Comparison of ENCODE assay signal across 16 mouse cellular contexts in the genomic region with DNA sequence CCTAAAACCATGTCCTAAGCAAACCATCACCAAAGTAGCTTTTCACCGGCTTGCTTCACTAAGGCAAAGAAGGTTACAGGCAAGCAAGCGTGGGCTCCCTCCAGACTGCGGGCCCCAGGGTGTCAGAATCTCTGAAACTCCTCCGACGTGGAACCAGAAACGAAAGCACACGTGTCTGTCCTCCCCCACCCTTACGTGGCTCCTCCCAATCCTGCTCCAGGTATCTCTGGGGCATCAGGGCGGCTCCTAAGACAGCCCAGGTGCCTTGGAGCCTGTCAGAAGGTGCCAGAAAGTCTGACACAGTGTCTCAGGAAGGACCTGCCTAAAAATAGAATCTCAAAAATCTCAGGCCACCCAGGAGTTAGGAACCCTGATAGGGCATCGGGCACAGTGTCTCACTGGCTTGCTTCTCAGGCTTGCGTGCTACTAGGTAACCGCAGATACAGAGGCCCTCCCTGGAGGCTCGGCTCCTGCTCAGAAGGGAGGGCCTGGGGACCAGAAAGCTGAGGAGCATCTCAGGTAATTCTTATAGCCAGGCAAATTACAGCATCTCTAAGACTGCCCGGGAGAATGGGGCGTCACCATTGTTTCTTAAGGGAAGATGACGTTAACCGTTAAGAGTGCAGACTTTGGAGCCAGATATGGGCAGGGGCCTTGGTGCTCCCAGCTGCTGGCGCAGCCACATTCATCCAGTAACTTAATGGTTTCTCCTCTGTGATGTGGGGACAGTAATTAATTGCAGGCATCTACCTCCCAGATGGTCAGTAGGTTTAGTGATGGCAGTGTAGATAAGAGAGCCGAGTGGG. TPM values are rescaled to one million over a fixed set of nuclear protein-coding genes. Genes with fewer than 3 reads are reported as not detected.
DNase-seq lines count a peak whose midpoint lies in the region; ATAC-seq and TF ChIP-seq lines count a peak whose summit lies in the region.
"Had no signal": no experiment of that assay in that cellular context is flagged by ENCODE, and none has a peak within 500 bp of the region (broad histone marks: within the 10 kb centered on the region; RNA-seq: fewer than 3 reads in every experiment).

No protein-coding gene starts in this region.

- H3K9ac ChIP-seq in heart, embryonic 15.5 days: peak overlapping the region; percentile 22; the same call in 1 of the 2 replicates
- H3K9ac ChIP-seq in lung, postnatal 0 days (replicated peaks; ENCODE audit: low read depth): no peak overlapping the region
- H3K9ac ChIP-seq in intestine, embryonic 15.5 days: peak overlapping the region; percentile 21; the same call in 1 of the 2 replicates
- H3K9ac ChIP-seq in midbrain, embryonic 16.5 days (ENCODE audit: low read depth, low read length): no peak overlapping the region
- H3K9ac ChIP-seq: forebrain, embryonic 15.5 days; hindbrain, embryonic 13.5 days; liver, embryonic 14.5 days; midbrain, embryonic 12.5 days had no signal

- no peak overlapping the region for H3K27ac ChIP-seq in heart, embryonic 15.5 days
- no peak overlapping the region for H3K27ac ChIP-seq in lung, postnatal 0 days (ENCODE audit: low read length)
- no peak overlapping the region for H3K27ac ChIP-seq in intestine, embryonic 15.5 days
- no peak overlapping the region for H3K27ac ChIP-seq in midbrain, embryonic 16.5 days (ENCODE audit: low read length)
- H3K27ac ChIP-seq: forebrain, embryonic 15.5 days; hindbrain, embryonic 13.5 days; liver, embryonic 14.5 days; midbrain, embryonic 12.5 days had no signal

- peaks cover 25% of the 10 kb centered on the region for H3K4me1 ChIP-seq in heart, embryonic 15.5 days (replicated peaks)
- H3K4me1 ChIP-seq in lung, postnatal 0 days (ENCODE audit: insufficient read depth, low read depth, low read length): no peaks in the 10 kb centered on the region
- peaks cover 12% of the 10 kb centered on the region for H3K4me1 ChIP-seq in intestine, embryonic 15.5 days (replicated peaks)
- H3K4me1 ChIP-seq in midbrain, embryonic 16.5 days (ENCODE audit: control insufficient read depth, insufficient read depth, low read length): no peaks in the 10 kb centered on the region

- peak overlapping the region; percentile 47 for H3K4me2 ChIP-seq in heart, embryonic 15.5 days
- H3K4me2 ChIP-seq in lung, postnatal 0 days (replicated peaks; ENCODE audit: low read depth, low read length): peak overlapping the region; percentile 42
- peak overlapping the region; percentile 17; the same call in 1 of the 2 replicates for H3K4me2 ChIP-seq in intestine, embryonic 15.5 days (replicated peaks)
- no peak overlapping the region for H3K4me2 ChIP-seq in midbrain, embryonic 16.5 days (ENCODE audit: low read length)
- H3K4me2 ChIP-seq: forebrain, embryonic 15.5 days; hindbrain, embryonic 13.5 days; midbrain, embryonic 12.5 days had no signal

- peak overlapping the region; percentile 10; the same call in 1 of the 2 replicates for H3K4me3 ChIP-seq in heart, embryonic 15.5 days
- H3K4me3 ChIP-seq in lung, postnatal 0 days (ENCODE audit: low read depth, low read length): no peak overlapping the region; the same call in 1 of the 2 replicates
- H3K4me3 ChIP-seq in intestine, embryonic 15.5 days (replicated peaks): no peak overlapping the region
- no peak overlapping the region for H3K4me3 ChIP-seq in midbrain, embryonic 16.5 days (ENCODE audit: low read depth, low read length)
- H3K4me3 ChIP-seq: erythroblast, embryonic 14.5 days; forebrain, embryonic 15.5 days; hindbrain, embryonic 13.5 days; midbrain, embryonic 12.5 days had no signal

- no peaks in the 10 kb centered on the region for H3K36me3 ChIP-seq in heart, embryonic 15.5 days
- no peaks in the 10 kb centered on the region for H3K36me3 ChIP-seq in lung, postnatal 0 days (ENCODE audit: insufficient read depth, low read length)
- no peaks in the 10 kb centered on the region for H3K36me3 ChIP-seq in intestine, embryonic 15.5 days
- no peaks in the 10 kb centered on the region for H3K36me3 ChIP-seq in midbrain, embryonic 16.5 days (ENCODE audit: control insufficient read depth, insufficient read depth, low read length)
- H3K36me3 ChIP-seq: forebrain, embryonic 15.5 days; hindbrain, embryonic 13.5 days; midbrain, embryonic 12.5 days had no signal

- H3K27me3 ChIP-seq in heart, embryonic 15.5 days: no peaks in the 10 kb centered on the region
- no peaks in the 10 kb centered on the region for H3K27me3 ChIP-seq in lung, postnatal 0 days (replicated peaks; ENCODE audit: insufficient read depth, low read length)
- H3K27me3 ChIP-seq in intestine, embryonic 15.5 days (replicated peaks): no peaks in the 10 kb centered on the region
- no peaks in the 10 kb centered on the region for H3K27me3 ChIP-seq in midbrain, embryonic 16.5 days (ENCODE audit: control insufficient read depth, insufficient read depth, low read depth, low read length)
- H3K27me3 ChIP-seq: forebrain, embryonic 15.5 days; hindbrain, embryonic 13.5 days; midbrain, embryonic 12.5 days had no signal

- DNase-seq in heart, adult 9 months (ENCODE audit: low spot score in 2 of 2): no peak
- no peak for DNase-seq in lung, postnatal 0 days (ENCODE audit: low spot score)
- no peak for DNase-seq in lung, postnatal 36 days
- no peak for DNase-seq in embryo, embryonic 11 days
- DNase-seq: cerebellum, adult 9-10 months; kidney, adult 18-20 months; kidney, postnatal 14 days; right cerebral cortex, postnatal 25 days had no signal

- no peaks in the 10 kb centered on the region for H3K9me3 ChIP-seq in heart, embryonic 15.5 days (replicated peaks)
- no peaks in the 10 kb centered on the region for H3K9me3 ChIP-seq in lung, postnatal 0 days (ENCODE audit: low read length)
- H3K9me3 ChIP-seq in intestine, embryonic 15.5 days: no peaks in the 10 kb centered on the region
- H3K9me3 ChIP-seq in midbrain, embryonic 16.5 days (replicated peaks; ENCODE audit: control insufficient read depth, low read length, poor library complexity, severe bottlenecking): no peaks in the 10 kb centered on the region
- H3K9me3 ChIP-seq: forebrain, embryonic 15.5 days; hindbrain, embryonic 13.5 days; midbrain, embryonic 12.5 days had no signal

- 37% methylated on average over 19 of the region's 19 CpGs for WGBS in heart, embryonic 15.5 days
- WGBS in lung, postnatal 0 days: 38% methylated on average over 19 of the region's 19 CpGs
- 50% methylated on average over 19 of the region's 19 CpGs for WGBS in intestine, embryonic 15.5 days
- 81% methylated on average over 19 of the region's 19 CpGs for WGBS in midbrain, embryonic 16.5 days

- TF ChIP-seq EP300 in lung, postnatal 0 days (IDR thresholded peaks at IDR 0.05): no peak

- ATAC-seq in heart, embryonic 15.5 days (replicated peaks; ENCODE audit: insufficient number of reproducible peaks, insufficient read depth, low FRiP score, low read depth): no peak
- peak; percentile 20 for ATAC-seq in lung, postnatal 0 days
- peak; percentile 46 for ATAC-seq in intestine, embryonic 15.5 days
- no peak for ATAC-seq in midbrain, embryonic 16.5 days
- ATAC-seq: forebrain, embryonic 15.5 days had no signal

- TF ChIP-seq CTCF in lung, postnatal 0 days (IDR thresholded peaks at IDR 0.05): no peak

RNA-seq across cellular contexts. Expression of a gene that starts 33.2 kb away (rescaled TPM):
- 38.6 and 39.1 TPM in 2 replicates for polyA plus RNA-seq in heart, embryonic 15.5 days (2015; fragmentation: Nextera tagmentation; extraction: Ambion mirVana)
- polyA plus RNA-seq in lung, postnatal 0 days (2015; fragmentation: Nextera tagmentation; extraction: Ambion mirVana): 40.4 and 43.0 TPM in 2 replicates
- 34.0 and 34.5 TPM in 2 replicates for polyA plus RNA-seq in intestine, embryonic 15.5 days (2015; fragmentation: Nextera tagmentation; extraction: Ambion mirVana)
- polyA plus RNA-seq in midbrain, embryonic 16.5 days (2015; fragmentation: Nextera tagmentation; extraction: Ambion mirVana): 37.2 and 40.8 TPM in 2 replicates

Comparison
In these comparisons a context has a peak if more than half of its experiments do, and no peak if none do; other contexts are left out.
1. ATAC-seq: peak in lung, postnatal 0 days (single experiment) and intestine, embryonic 15.5 days (single experiment); none in heart, embryonic 15.5 days (single experiment) and midbrain, embryonic 16.5 days (single experiment).
2. H3K9ac ChIP-seq: peak in heart, embryonic 15.5 days (single experiment) and intestine, embryonic 15.5 days (single experiment); none in lung, postnatal 0 days (single experiment) and midbrain, embryonic 16.5 days (single experiment).